Mouse (Mus musculus): Measurements from ENCODE around the gene Slc25a54. TPM values are rescaled to one million over a fixed set of nuclear protein-coding genes. Genes with fewer than 3 reads are reported as not detected.

The Slc25a54 gene
- total RNA-seq (2021), result not detected

GRCm38 (mm10) chr3:109080169-109080568 is at the start of gene Slc25a54:
Gene Slc25a54 (plus strand): TSS chr3:109080469.
- DNase-seq (ENCODE audit: extremely low spot score in 1 of 2, low spot score in 1 of 2), result no peak

GRCm38 (mm10) chr3:109030817-109031216 is 49.5 kb upstream of the Slc25a54 start:
- no peak for DNase-seq (ENCODE audit: extremely low spot score in 1 of 2, low spot score in 1 of 2)

- DNase-seq (ENCODE audit: extremely low spot score in 1 of 2, low spot score in 1 of 2), result no peak
Observed at GRCm38 (mm10) chr3:109031626-109032025, 48.6 kb upstream of the Slc25a54 start.

GRCm38 (mm10) chr3:109032306-109032705 is 48.0 kb upstream of the Slc25a54 start:
- no peak for DNase-seq (ENCODE audit: extremely low spot score in 1 of 2, low spot score in 1 of 2)

GRCm38 (mm10) chr3:109034411-109034810 is 45.9 kb upstream of the Slc25a54 start:
- DNase-seq (ENCODE audit: extremely low spot score in 1 of 2, low spot score in 1 of 2), result no peak

- no peak for DNase-seq (ENCODE audit: extremely low spot score in 1 of 2, low spot score in 1 of 2)
Observed at GRCm38 (mm10) chr3:109040908-109041307, 39.4 kb upstream of the Slc25a54 start.

GRCm38 (mm10) chr3:109043395-109043794 is 36.9 kb upstream of the Slc25a54 start:
- no peak for DNase-seq (ENCODE audit: extremely low spot score in 1 of 2, low spot score in 1 of 2)

- DNase-seq (ENCODE audit: extremely low spot score in 1 of 2, low spot score in 1 of 2), result no peak
Observed at GRCm38 (mm10) chr3:109046428-109046827, 33.8 kb upstream of the Slc25a54 start.

GRCm38 (mm10) chr3:109047707-109048283 is 32.5 kb upstream of the Slc25a54 start:
- no peak for DNase-seq (ENCODE audit: extremely low spot score in 1 of 2, low spot score in 1 of 2)

GRCm38 (mm10) chr3:109051056-109051945 is 29.0 kb upstream of the Slc25a54 start:
- no peak for DNase-seq (ENCODE audit: extremely low spot score in 1 of 2, low spot score in 1 of 2)

- DNase-seq (ENCODE audit: extremely low spot score in 1 of 2, low spot score in 1 of 2), result no peak
Observed at GRCm38 (mm10) chr3:109051946-109052331, 28.3 kb upstream of the Slc25a54 start.

- no peak for DNase-seq (ENCODE audit: extremely low spot score in 1 of 2, low spot score in 1 of 2)
Observed at GRCm38 (mm10) chr3:109059903-109060302, 20.4 kb upstream of the Slc25a54 start.

GRCm38 (mm10) chr3:109062391-109062790 is 17.9 kb upstream of the Slc25a54 start:
- DNase-seq (ENCODE audit: extremely low spot score in 1 of 2, low spot score in 1 of 2), result no peak

- peak in 1 of 2 experiments; percentile 20 for DNase-seq (ENCODE audit: extremely low spot score in 1 of 2, low spot score in 1 of 2)
Observed at GRCm38 (mm10) chr3:109062989-109063388, 17.3 kb upstream of the Slc25a54 start.

GRCm38 (mm10) chr3:109084418-109084817 is 4.1 kb downstream of the Slc25a54 start:
- DNase-seq (ENCODE audit: extremely low spot score in 1 of 2, low spot score in 1 of 2), result no peak

- no peak for DNase-seq (ENCODE audit: extremely low spot score in 1 of 2, low spot score in 1 of 2)
Observed at GRCm38 (mm10) chr3:109088460-109088859, 8.2 kb downstream of the Slc25a54 start.

- DNase-seq (ENCODE audit: extremely low spot score in 1 of 2, low spot score in 1 of 2), result no peak
Observed at GRCm38 (mm10) chr3:109104702-109105101, 24.4 kb downstream of the Slc25a54 start.

- DNase-seq (ENCODE audit: extremely low spot score in 1 of 2, low spot score in 1 of 2), result no peak
Observed at GRCm38 (mm10) chr3:109117136-109117535, 36.9 kb downstream of the Slc25a54 start.

- no peak for DNase-seq (ENCODE audit: extremely low spot score in 1 of 2, low spot score in 1 of 2)
Observed at GRCm38 (mm10) chr3:109119562-109119961, 39.3 kb downstream of the Slc25a54 start.

GRCm38 (mm10) chr3:109119973-109120372 is 39.7 kb downstream of the Slc25a54 start:
- DNase-seq (ENCODE audit: extremely low spot score in 1 of 2, low spot score in 1 of 2), result no peak

- peak; percentile 13 to 22 for DNase-seq (ENCODE audit: extremely low spot score in 1 of 2, low spot score in 1 of 2)
Observed at GRCm38 (mm10) chr3:109122641-109123530, 42.6 kb downstream of the Slc25a54 start, which contains the start of gene Slc25a24. Gene Slc25a24 (plus strand): TSS chr3:109123149.

All from layer of hippocampus, postnatal 25 days (tissue).